Mouse (Mus musculus): ENCODE results near the gene Ccdc169.

DNA sequence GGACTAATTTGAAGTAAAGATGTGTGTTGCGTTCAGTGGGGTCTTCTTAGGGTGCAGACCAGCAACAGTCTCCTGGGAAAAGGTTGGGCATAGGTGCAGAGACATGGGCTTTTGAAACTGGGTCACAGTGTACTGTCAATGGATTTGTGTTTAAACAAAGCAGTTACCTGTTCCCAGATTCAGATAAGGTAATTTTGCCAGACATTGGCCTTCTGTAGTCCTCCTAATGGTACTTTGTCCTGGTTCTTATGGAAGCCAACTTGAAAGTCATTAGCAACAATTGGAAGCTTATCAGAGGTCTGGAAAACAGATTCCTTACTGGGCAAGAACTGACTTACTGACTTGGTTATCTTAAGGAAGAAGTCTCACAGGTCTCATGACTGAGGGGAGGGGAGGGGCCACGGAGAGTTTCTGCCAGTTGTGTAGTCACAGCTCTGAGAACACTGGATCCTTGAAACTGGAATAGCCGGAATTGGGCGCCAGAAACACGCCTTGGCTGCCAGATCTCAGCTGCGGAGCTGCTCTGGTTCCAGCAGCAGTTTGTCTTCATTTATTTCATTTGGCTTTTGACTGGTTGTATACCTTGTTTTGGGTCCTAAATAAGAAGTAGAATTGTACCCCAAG lies 17.8 kb upstream of the Ccdc169 start:
- TF ChIP-seq POLR2A (IDR thresholded peaks at IDR 0.05; ENCODE audit: control insufficient read depth in 1 of 2, insufficient read depth in 1 of 2, low read depth in 1 of 2, low read length in 2 of 2, poor library complexity in 1 of 2) (no peak), CTCF (IDR thresholded peaks at IDR 0.05 in 2 of 3, conservative IDR thresholded peaks at IDR 0.05 in 1 of 3; ENCODE audit: control insufficient read depth in 1 of 3, insufficient read depth in 1 of 3, low read depth in 2 of 3, low read length in 3 of 3, poor library complexity in 1 of 3, severe bottlenecking in 1 of 3) (no peak), ELF1 (IDR thresholded peaks at IDR 0.05; ENCODE audit: low read depth, low read length) (no peak), ZKSCAN1 (IDR thresholded peaks at IDR 0.05; ENCODE audit: low read depth, low read length) (no peak), USF2 (IDR thresholded peaks at IDR 0.05; ENCODE audit: borderline replicate concordance in 1 of 2, insufficient read depth in 1 of 2, low read depth in 1 of 2, low read length in 2 of 2) (no peak)

Data from MEL (cell line).